Mouse (Mus musculus): Measurements from ENCODE around the gene Rasgrp1.

- TF ChIP-seq CTCF (IDR thresholded peaks at IDR 0.05; ENCODE audit: borderline replicate concordance, extremely low read depth, insufficient read depth, insufficient read length) (no peak), POLR2A (IDR thresholded peaks at IDR 0.05; ENCODE audit: borderline replicate concordance, extremely low read depth, insufficient read depth, insufficient read length, poor library complexity, severe bottlenecking) (no peak)
These were observed 7.3 kb upstream of the Rasgrp1 start for GRCm38 (mm10) chr2:117350138-117350537.

All from brain, embryonic 14.5 days (tissue).